Mouse (Mus musculus): ENCODE measurements around the gene Cadm1. TPM values are rescaled to one million over a fixed set of nuclear protein-coding genes. Genes with fewer than 3 reads are reported as not detected.

Gene Cadm1
- total RNA-seq, 2 experiments from 2014 or later = 60.4 to 67.9 TPM

DNA sequence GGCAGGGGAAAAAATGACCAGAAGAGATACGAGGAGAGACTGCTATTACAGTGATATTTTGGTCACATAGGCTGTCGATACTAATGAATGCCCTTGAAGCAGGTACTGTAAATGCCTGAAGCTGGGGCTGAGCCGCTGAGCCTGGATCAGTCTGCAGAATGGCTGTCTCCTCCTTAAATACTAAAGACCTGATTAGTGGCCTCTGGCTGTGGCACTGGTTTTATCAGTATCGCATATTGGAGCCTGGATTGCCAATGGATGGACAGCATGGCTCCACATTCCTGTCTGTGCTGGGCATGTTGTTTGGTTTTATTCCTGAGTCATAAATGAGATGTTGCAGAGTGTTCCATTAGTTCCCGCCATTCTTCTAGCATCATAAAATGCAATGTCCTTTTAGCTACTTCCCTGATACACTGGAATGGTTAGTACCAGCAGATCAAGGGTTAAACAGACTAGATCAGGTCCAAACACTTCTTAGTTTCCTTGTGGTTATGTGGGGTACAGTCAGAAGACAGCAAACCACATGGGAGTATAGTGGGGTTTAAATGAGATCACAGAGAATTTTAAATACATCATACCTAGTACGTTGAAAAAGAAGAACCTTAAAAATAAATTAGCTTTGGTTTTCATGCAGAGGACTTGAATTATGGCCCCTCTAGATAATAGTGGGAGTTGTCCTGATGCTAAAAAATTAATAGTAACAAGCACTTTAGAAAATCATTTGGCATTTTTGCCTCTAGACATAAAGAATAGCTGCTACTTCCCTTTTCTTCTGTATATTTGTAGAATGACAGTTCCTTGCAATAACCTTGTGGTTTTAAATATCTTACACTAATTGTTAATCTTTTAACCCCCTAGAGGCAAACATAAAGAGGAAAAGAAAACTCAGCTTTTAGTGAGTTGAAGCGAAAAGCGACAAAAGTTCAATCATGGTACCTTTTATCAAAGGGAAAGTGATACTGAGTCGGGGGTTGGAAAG is 247.3 kb downstream of the Cadm1 start:
- no peak for DNase-seq (ENCODE audit: low spot score in 2 of 2)

DNA sequence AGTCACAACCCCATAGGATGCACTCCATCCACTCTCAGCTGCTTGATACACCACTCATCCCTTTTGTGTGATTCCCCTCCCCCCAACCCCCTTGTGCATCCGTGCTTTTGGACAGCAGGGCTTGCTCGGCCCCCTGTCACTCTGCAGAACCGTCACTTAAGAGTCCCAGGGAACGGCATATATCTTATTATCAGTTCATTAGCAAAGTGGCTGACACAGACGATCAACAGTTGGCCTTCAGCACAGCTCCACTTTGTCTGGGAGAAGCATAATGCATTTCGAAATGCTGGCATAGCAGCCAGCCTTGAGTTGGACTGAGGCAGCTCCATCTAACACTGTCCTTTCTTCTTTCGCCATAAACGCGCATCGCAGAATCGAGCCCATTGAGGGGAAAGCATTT is 248.5 kb downstream of the Cadm1 start:
- DNase-seq (ENCODE audit: low spot score in 2 of 2) = no peak

DNA sequence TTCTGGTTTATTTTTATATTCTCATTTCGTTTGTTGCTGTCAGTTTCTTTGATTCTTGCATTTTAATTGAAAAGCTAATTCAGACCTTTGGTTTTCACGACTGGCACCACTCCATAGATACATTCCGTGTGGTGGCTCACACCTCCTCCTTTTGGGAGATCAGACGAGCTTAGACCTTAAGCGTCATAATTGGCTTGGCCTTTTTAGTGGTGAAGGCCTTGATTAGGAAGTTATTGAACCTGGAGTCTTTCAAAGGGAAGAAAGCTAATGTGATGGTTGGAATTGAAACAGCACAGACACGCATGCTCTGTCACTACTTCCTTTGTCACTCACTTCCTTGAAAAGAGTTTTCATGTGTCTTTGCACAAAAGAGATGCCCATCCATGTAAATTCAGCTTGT is 249.3 kb downstream of the Cadm1 start:
- DNase-seq (ENCODE audit: low spot score in 2 of 2) = no peak

DNA sequence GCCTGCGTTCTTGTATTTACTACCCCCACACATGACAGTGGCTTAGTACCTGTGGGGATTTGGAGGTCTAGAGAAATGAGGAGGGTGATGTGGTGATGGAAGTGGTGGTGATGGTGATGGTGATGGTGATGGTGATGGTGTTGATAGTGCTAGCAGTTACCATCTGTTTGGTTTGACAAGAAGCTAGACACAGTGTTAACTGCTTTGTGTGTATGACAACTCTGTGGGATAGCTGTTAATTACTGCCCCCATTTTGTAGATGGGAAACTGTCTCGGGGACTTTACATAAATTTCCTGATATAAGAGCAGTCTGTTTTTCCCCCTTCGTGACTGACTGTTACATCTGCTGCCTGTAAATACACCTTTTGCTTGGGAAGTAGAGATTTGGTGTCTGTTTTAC is 256.7 kb downstream of the Cadm1 start:
- no peak for DNase-seq (ENCODE audit: low spot score in 2 of 2)

DNA sequence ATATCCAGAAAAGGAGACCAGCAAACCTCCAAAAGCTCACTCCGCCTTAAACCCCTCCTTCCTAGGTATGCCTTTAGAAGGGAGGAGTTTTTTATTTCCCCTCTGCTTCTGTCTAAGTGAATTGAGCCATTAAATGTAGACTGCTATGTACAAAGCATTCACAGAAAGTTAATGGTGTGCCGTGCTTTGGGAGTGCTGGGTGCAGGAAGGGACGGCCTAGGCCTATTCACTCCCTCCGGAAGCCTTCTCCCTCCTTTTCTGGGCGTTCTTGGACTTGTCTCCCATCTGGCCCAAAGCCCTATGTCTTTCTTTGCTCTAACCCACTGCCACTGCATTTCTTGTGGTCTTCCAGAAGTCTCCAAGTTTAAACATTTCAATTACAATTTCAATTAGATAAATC is 268.5 kb downstream of the Cadm1 start:
- DNase-seq (ENCODE audit: low spot score in 2 of 2) = no peak

DNA sequence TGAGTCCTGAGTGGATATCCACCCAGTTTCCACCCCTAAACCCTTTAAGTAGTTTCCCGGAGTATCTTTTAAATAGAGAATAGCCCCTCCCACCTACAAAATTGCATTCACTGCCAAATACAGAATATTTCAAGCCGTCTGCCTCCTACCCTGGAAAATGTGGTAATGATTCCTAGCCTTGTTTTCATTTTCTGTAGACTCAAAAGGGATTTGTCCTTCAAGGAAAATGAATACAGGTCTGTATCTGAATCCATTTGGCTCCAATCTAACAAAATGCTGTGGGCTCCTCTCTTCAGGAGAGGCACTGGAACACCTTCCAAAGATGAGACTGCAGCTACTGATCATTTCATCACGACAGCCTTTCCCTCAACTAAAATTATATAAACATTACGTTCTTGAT is 271.3 kb downstream of the Cadm1 start:
- no peak for DNase-seq (ENCODE audit: low spot score in 2 of 2)

DNA sequence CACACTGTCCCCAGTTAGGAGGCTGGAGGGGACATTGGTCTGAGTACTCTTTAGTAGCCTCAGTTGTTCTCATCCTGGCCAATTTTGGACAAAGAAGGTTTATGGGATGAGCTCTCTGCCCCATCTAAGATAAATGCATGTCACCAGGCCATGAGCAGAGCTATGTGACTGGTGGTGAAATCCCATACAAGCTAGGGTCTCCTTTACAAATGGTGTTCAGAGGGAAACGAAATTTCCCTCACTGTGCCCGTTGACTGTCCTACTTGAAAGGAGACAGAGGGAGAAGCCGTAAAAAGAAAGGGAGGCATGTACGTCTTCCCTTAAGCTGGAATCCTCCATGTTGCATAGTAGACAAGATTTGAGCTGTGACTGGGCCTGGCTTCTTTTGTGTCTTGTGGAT is 272.6 kb downstream of the Cadm1 start:
- no peak for DNase-seq (ENCODE audit: low spot score in 2 of 2)

DNA sequence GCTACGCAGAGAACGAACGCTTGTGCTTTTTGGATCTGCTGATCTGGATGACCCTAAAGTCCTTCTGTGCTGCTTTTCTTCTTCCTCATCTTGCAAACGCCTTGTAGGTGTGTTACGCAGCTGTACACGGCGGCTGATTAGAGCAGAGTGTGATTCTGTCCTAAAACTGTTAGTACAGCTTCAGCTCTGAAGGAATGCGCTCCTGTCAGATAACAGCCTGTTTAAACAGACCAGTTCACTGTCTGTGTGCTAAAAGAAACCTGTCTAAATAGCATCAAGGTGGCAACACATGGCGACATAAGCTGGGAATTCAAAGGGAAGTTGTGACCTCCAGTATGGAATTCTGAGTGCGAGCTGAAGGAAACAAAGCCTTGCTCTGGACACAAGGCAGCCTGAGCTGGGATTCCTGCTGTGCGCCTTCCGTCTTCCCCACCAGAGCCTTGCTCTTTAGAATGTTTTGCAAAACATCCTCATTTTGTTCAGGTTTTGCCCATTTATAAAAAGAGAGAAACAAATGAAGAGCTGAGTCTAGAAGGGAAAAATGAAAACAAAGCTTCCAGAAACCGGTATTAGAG is 273.6 kb downstream of the Cadm1 start:
- DNase-seq (ENCODE audit: low spot score in 2 of 2) = no peak

DNA sequence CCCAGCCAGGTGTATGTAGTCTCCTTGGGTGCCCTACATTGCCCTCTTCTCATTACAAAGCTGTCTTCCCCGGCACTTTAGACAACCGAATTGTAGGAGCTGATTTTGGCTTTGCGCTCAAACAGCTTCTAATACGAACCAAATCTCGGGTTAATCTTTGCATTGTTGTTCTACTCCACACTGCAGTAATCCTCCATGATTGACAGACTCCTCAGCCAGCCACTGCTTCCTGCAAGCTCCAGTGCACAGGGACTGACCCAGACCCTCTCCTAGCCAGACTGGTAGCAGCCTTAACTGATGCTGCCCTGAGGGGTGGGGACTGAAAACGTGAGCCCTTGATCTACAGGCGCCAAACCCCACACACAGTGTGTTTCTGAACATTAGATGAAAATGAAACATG is 275.7 kb downstream of the Cadm1 start:
- no peak for DNase-seq (ENCODE audit: low spot score in 2 of 2)

DNA sequence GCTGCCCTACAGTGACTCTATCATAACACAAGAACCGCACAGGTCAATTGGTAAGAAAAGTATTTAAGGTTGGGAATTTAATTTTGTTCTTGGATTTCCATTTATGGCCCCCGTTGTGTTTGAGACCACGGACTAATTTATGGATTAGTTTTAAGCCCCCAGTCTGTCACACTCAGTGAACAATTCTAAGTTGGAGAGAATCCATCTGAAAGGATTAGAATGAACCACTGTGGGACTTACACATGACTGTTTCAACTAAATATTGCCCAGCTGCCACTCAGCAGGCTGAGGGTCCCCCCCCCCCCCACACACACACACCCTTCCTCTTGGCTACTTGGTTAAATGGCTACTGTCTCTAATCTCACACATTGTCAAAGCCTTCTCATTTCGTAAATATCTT is 295.7 kb downstream of the Cadm1 start:
- DNase-seq (ENCODE audit: low spot score in 2 of 2) = no peak

DNA sequence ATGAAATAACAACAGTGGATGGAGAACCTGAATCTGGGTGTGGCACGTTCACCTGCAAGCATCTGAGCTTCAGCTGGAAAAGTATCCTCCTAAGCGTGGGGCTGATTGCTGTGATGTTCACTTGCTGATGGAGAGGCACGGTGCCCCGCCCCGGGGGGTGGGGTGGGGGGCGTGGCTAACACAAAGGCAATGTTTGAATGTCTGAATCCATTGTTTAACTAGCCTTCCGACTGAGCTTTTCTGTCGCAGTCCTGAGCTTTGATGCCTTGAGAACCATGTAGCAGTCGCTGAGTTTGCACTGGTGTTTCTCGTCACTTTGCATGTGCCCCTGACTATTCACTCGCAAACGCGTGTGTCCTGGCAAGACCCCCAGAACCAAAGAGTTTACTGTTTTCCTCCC is 298.8 kb downstream of the Cadm1 start:
- DNase-seq (ENCODE audit: low spot score in 2 of 2) = peak in 1 of 2 experiments; percentile 21

DNA sequence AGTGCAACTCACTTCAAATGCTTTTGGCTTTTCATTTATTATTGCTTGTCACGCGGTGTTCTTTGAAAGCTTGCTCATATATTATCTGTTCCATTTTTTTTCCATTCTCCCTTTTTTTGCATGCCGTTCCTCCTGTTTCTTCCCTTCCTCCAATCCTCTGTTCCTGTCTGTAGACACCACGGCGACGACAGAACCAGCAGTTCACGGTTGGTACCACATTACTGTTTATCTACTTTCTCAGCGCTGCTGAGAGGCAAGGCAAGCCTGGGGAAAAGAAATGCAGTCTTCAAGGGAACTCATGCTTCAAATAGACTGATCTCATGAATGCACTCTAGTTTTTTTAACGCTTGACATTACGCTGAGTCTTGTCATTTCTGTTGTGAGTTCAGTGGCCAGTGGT is 299.2 kb downstream of the Cadm1 start:
- no peak for DNase-seq (ENCODE audit: low spot score in 2 of 2)

DNA sequence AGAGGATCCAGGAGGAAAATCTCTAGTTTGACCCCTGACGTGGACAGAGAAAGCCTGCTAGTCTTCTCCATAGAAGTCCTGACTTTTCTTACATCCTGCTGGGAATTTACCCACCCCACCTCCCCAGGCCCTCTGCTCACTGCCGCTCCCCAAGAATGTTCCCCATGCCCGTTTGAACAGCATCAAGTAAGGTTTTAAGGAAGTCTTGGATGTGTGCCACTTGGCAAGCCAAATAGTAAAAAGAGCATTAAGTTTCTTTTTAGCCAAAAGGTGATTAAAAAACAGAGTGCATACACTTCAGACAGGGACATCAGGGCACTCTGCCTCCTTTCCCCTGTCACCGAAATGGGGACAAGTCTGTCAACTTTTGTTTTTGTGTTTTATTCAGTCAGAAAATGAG is 299.9 kb downstream of the Cadm1 start:
- DNase-seq (ENCODE audit: low spot score in 2 of 2) = no peak

DNA sequence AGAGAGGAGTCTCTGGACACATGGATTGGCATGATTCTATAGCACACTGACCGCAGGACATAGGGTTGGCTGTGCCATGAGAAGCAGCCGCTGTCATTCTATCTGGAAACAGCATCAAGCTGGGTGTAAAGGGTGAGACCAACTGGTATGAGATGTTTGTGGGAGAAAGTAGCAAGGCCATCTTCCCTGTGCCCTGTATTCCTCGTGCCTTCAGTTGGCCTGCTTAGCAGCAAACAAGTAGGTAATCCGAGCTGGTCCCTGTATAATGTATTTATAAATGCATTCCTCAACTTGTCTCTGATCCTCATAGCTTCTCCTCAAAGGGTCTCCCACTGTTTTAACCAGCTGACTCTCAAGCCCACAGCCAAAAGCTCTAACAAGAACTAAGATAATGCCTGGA is 301.4 kb downstream of the Cadm1 start:
- DNase-seq (ENCODE audit: low spot score in 2 of 2) = no peak

DNA sequence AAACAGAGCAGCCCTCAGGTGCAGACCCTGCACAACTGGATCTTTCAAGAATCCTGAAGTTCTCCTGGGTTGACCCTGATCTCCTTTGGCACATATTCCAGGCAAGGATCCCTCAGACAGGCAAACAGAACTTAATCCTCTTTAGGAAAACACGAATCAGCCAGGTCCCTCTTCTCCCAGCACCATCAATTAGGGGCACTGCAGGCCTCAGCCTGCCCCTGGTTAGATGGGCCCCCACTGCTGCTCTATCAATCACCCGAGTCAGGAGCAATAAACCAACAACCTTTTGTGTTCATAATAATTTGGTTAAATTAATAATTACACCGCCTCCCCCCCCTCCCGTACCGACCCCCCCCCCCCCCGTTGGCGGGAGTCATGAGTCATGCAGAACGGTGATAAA is 308.2 kb downstream of the Cadm1 start:
- DNase-seq (ENCODE audit: low spot score in 2 of 2) = no peak

DNA sequence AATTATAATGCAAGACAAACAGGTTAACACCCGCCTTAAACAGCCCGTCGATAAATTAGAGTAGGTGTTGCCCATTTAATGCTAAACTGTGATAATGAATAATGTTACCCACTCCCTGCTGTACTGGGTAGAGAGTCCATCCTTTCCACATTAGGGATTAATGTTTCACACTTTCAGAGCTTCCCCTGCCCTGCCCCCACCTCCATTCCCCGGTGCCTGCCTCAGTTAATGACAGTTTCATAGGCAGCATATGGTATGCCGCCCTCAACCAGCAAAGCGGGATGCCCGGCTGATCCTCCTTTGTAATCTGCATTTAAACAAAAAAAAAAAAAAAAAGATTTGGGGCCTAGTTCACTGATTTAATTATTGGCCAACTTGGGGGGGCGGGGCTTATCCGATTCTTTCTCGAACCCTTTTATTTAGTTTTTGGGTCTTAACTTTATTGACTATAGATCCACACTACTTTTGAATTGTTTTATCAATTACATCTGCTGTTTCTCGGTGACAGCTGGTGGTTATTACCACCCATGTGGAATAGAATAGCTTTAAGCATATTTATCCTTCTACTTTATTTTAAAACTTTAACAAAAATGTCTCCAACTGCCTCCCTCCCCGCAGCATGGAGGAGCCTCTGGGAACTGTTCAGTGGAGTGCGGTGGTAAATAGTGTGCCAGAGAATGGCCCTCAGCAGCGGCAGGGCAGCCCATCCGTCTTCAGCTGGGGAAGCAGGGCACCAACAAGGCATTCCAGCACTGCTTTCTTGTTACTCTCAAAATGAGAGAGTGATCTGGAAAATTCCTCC is 309.1 kb downstream of the Cadm1 start:
- DNase-seq (ENCODE audit: low spot score in 2 of 2) = no peak

DNA sequence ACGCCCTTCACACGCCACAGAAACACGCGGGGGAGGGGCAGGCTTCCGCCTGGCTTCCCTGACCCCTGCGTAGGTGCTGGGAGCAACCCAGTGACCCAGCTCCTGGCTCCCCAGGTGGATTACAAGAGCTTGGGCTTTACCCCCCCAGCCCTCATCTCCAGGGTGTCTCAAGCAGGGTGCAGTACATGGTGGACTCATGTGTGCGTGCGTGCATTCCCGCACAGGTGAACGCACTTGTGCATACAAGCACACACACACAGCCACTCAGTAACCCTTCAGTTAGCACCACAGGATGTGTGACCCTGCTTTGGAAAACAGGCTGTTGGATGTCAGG is 309.7 kb downstream of the Cadm1 start:
- no peak for DNase-seq (ENCODE audit: low spot score in 2 of 2)

DNA sequence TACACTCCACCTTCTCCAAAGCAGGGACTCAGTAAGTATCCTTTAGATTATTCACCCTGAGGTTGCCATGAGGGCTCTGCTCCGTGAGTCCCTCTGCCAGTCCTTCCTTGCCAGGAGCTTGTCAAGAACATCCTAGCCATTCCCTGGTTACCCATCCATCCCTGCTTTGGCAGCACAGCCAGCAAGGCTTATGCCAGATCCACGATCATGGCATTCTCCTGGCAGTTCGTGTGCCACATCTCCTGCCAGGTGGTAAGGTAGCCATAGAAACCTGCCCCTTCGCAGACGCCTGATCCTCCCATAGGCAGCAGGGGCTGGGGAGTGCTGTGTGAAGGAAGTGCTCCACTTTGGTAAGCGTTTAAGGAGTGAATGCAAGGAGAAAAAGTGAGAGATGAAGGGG is 313.4 kb downstream of the Cadm1 start:
- DNase-seq (ENCODE audit: low spot score in 2 of 2) = no peak

DNA sequence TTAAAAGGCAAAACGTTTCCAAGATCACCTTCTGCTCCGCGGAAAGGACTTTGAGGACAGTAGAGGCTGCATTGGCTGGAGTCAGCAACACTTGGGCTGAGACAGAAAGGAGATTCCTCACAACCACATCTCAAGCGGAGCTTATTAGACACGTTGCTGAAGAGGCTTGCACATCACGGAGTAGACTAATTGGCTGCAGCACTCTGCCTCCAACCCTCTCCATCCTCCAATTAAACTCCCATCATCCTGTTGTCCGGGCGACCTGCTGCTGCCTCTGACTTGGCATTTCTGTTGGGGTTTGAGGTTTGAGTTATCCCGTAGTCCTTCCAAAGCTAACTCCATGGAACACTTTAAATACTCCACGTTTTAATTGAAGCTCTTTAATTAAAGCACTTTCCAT is 316.3 kb downstream of the Cadm1 start:
- DNase-seq (ENCODE audit: low spot score in 2 of 2) = no peak

DNA sequence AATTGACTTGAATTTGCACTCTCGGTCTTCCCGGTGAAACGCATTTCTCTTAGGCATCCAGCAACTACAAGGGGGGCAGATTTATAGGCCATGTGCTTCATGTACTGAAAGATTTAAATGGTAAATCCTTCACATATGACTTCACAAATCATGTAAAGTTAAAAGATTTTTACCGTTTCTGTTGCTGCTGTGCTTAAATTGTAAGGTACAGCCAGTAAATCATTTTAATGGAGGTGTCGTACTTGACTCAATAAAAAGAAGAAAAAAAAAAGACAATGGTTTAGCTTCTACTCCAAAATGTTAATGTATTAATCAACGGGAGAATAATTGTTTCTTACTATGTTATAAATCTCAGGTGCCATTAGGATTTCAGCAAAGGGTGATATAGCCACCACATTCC is 317.0 kb downstream of the Cadm1 start:
- no peak for DNase-seq (ENCODE audit: low spot score in 2 of 2)

DNA sequence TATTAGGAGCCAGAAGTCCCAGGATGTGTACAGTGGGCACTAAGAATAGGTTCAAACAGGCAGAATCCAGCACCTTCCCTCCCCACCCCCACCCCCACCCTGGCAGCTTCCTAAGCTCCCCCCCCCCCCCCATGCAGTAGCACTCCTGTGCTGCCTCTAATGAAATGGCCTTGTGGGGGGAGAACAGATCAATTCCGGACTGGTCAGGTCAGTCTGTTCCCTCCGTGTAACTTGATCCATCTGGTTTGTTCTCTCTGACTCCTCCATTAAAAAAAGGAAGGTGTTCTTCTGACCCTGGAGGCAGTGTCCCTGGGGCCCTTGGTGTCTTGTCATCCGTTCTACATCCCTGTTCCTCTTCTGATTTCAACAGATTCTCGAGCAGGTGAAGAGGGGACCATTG is 317.8 kb downstream of the Cadm1 start:
- no peak for DNase-seq (ENCODE audit: low spot score in 2 of 2)

DNA sequence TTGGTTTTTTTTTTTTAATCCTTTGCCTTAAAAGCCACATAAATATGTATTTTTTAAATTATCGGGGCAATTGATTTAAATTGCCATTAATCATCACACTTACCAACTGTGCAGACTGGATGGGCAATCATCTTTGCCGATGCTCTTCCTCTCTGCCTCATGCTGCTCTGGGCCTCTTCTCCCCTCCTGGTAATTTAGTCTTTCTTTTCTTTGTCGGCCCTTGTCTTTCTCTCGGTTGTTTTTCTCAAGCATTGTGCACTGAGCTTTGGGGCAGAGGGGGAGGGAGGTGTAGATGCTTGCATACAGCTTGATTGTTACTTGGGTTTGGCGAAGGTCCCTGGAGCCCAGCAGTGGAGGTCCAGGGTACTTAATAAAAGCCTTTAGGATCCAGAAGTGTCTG is 318.8 kb downstream of the Cadm1 start:
- DNase-seq (ENCODE audit: low spot score in 2 of 2) = no peak
